Mouse (Mus musculus) embryonic facial prominence, embryonic 13.5 days (tissue): ENCODE data around the gene Zfpm1. TPM values are rescaled to one million over a fixed set of nuclear protein-coding genes. Genes with fewer than 3 reads are reported as not detected.
A peak's percentile ranks its signal among the peaks of the same experiment; 100 is the strongest.

ENCODE experiments used
- ATAC-seq: fragments of 200-750 bp; cut with Nextera tagmentation; 2 replicates; pipeline ENCODE4 v1.8.0; 2017; ENCODE audit warnings: low read depth; ENCODE audit not compliant: insufficient number of reproducible peaks, insufficient read depth, low FRiP score, low TSS enrichment
- H3K27ac ChIP-seq: fragments of 300-500 bp; sonication (generic); 2 replicates; pipeline ENCODE4 v1.5.1; 2015; ENCODE audit warnings: moderate library complexity, mild to moderate bottlenecking, inconsistent platforms
- H3K27me3 ChIP-seq: fragments of 300-500 bp; sonication (generic); 2 replicates; pipeline ENCODE4 v1.6.1; 2015; ENCODE audit warnings: mild to moderate bottlenecking, inconsistent platforms
- H3K36me3 ChIP-seq: fragments of 300-500 bp; sonication (generic); 2 replicates; pipeline ENCODE4 v1.6.1; 2015; ENCODE audit warnings: mild to moderate bottlenecking, inconsistent platforms
- H3K4me1 ChIP-seq: fragments of 300-500 bp; sonication (generic); 2 replicates; pipeline ENCODE4 v1.6.1; 2015; ENCODE audit warnings: inconsistent platforms
- H3K4me2 ChIP-seq: fragments of 300-500 bp; sonication (generic); 2 replicates; pipeline ENCODE4 v1.6.1; 2015; ENCODE audit warnings: moderate library complexity, mild to moderate bottlenecking, inconsistent platforms
- H3K4me3 ChIP-seq: fragments of 300-500 bp; sonication (generic); 2 replicates; pipeline ENCODE4 v1.5.1; 2015; ENCODE audit warnings: mild to moderate bottlenecking, inconsistent platforms
- H3K9ac ChIP-seq: fragments of 300-500 bp; sonication (generic); 2 replicates; pipeline ENCODE4 v1.6.1; 2015; ENCODE audit warnings: mild to moderate bottlenecking, inconsistent platforms
- H3K9me3 ChIP-seq: fragments of 300-500 bp; sonication (generic); 2 replicates; pipeline ENCODE4 v1.6.1; 2016; ENCODE audit warnings: inconsistent platforms
- WGBS: fragments of 180-500 bp; shearing (Covaris S2); methylation state at CpG from one replicate; pipeline ENCODE4 v1.1.7; 2015; ENCODE audit warnings: mixed read lengths; 5-methylcytosine and 5-hydroxymethylcytosine counted together
- polyA plus RNA-seq: library from polyadenylated mRNA; unstranded; fragments of >200 nt; fragmentation: Nextera tagmentation; extraction: Ambion mirVana; gene quantifications from 2 replicates; pipeline ENCODE4 v1.2.1, GENCODE M21; 2015

Gene Zfpm1
- polyA plus RNA-seq, 1 experiment from 2014 or later: 1.7 TPM

DNA sequence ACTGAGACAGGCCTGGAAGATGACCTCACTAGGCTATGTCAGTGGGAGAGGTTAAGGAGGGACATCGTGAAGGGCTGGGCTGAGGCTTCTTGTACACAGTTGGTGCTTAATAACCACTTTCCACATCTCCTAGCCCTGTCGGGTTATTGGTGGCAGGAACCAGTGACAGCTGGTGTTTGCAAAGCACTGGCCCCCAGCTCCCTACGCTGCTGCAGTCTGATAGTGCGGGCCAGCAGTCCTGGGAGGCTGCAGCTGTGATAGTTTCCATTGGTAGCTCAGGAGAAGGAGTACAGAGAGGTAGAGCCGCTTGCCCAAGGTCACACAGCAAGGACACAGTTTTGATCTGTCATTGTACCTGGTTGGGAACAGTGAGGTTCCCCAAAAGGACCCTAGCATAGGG is 19.9 kb downstream of the Zfpm1 start:
- no peak for ATAC-seq
- 86% methylated on average over 5 of the region's 5 CpGs for WGBS
- H3K9me3 ChIP-seq: no peaks in the 10 kb centered on the region
- H3K27me3 ChIP-seq: no peaks in the 10 kb centered on the region
- peaks cover 30% of the 10 kb centered on the region for H3K4me1 ChIP-seq
- no peak overlapping the region for H3K9ac ChIP-seq
- H3K4me2 ChIP-seq: no peak overlapping the region; the same call in 1 of the 2 replicates
- 0 out of 2 replicates have a peak, but pooled peaks cover 5% of the 10 kb centered on the region for H3K36me3 ChIP-seq
- no peak overlapping the region for H3K27ac ChIP-seq
- no peak overlapping the region for H3K4me3 ChIP-seq

DNA sequence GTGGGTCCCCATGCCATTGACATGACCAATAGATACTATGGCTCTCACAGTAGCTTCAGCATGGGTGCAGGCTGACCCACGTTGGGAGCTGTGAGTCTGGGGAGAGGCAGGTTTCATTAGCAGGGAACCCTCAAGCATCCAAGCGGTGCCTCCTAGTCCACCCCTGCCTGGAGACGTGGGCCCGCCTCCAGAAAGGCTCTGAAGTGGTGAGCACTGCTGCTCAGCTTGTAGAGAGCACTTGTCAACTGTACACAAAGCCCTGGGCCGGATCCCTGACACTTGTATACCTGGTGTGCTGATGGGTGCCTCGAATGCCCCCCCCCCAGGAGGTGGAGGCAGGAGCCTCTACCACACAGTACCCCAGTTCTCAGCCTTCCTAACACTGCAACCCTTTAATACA is 21.5 kb downstream of the Zfpm1 start:
- no peak for ATAC-seq
- Histone ChIP-seq H3K4me1 (peaks cover 19% of the 10 kb centered on the region), H3K4me2 (no peak overlapping the region), H3K4me3 (no peak overlapping the region), H3K9me3 (no peaks in the 10 kb centered on the region), H3K27ac (no peak overlapping the region), H3K36me3 (peaks cover 13% of the 10 kb centered on the region; the same call in 1 of the 2 replicates), H3K9ac (no peak overlapping the region), H3K27me3 (no peaks in the 10 kb centered on the region)
- whole genome bisulfite sequencing: 65% methylated on average over 6 of the region's 6 CpGs

DNA sequence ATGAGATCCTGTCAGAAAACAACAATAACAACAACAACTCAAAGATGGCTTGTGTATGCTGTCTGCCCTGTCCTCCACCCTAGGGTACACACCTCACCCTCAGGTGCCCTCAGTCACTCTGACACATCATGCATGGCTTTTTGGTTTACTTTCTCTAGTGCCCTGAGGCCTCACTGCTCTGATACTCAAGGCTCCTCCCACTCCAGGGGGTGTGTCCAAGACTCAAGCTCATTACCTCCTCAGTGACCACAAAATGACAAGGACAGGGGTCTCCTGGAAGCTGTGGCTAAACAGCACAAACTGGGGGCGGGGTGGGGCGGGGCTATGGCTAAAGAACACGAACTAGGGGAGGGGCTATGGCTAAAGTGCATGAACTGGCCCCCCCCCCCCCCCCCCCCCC is 22.1 kb downstream of the Zfpm1 start:
- Histone ChIP-seq H3K4me3 (no peak overlapping the region), H3K27ac (no peak overlapping the region), H3K9me3 (no peaks in the 10 kb centered on the region), H3K4me2 (no peak overlapping the region), H3K4me1 (peaks cover 16% of the 10 kb centered on the region), H3K27me3 (no peaks in the 10 kb centered on the region), H3K36me3 (peaks cover 16% of the 10 kb centered on the region; the same call in 1 of the 2 replicates), H3K9ac (no peak overlapping the region)
- no peak for ATAC-seq
- 7% methylated on average over 3 of the region's 3 CpGs for WGBS

DNA sequence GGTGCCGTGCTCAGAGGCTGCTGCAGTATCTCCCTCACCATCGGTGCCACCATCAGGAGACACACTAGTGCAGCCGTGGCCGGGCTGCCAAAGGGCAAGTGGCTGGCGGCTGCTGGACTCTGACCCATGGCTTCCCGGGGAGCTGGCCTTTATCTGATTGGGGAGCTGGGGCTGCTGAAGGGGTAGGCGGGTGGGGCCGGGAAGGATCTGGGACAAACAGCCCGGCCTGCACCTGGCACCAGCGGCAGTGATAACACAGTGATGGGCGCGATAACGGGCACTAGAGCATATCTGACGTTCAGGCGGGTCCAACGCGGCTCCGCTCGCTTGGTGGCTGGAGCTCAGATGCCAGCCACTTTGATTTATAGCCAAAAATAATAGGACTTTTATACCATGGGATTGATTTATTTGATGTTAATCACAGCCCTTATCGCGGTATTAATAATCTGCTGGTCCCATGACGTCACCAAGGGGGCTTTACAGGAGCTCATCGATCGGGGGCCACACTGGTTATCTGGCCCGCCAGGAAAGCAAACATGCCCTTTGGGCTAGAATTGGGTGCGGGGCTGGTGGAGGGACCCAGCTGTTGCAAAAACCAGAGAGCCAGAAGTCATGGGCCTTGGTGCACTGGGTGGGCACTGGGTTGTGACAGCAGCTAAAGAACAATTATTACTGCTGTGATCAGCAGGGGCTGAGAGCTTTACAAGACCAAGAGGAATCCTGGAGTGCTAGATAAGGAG is 24.9 kb downstream of the Zfpm1 start:
- H3K4me1 ChIP-seq: peaks cover 16% of the 10 kb centered on the region
- H3K27ac ChIP-seq: no peak overlapping the region; the same call in 1 of the 2 replicates
- no peak for ATAC-seq
- H3K4me2 ChIP-seq: no peak overlapping the region
- H3K9me3 ChIP-seq: no peaks in the 10 kb centered on the region
- WGBS: 84% methylated on average over 26 of the region's 26 CpGs
- no peak overlapping the region for H3K4me3 ChIP-seq
- peaks cover 19% of the 10 kb centered on the region; the same call in 1 of the 2 replicates for H3K36me3 ChIP-seq
- H3K9ac ChIP-seq: no peak overlapping the region
- H3K27me3 ChIP-seq: no peaks in the 10 kb centered on the region

DNA sequence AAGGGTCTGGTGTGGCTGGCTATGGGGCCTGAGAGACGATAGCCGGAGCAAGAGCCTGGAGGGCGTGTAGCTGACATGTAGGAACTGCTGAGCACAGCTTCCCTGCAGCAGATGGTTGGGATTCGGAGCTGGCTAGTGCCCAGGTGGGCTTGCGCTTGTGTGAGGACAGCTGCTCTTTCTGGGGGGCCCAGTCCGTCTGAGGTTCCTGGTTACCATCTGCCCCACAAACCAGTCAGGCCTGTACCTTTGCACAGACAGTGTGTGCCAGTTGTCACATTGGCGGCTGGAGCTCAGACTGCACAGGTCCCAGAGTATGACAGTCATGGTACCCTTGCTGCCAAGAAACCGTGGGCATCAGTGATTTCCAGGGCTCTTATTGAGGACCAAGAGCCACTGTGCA is 25.9 kb downstream of the Zfpm1 start:
- Histone ChIP-seq H3K9ac (peak overlapping the region; percentile 49), H3K36me3 (peaks cover 19% of the 10 kb centered on the region; the same call in 1 of the 2 replicates), H3K27ac (no peak overlapping the region), H3K4me2 (no peak overlapping the region), H3K4me1 (peaks cover 8% of the 10 kb centered on the region), H3K4me3 (no peak overlapping the region), H3K27me3 (no peaks in the 10 kb centered on the region), H3K9me3 (no peaks in the 10 kb centered on the region)
- no peak for ATAC-seq
- WGBS: 78% methylated on average over 8 of the region's 8 CpGs

DNA sequence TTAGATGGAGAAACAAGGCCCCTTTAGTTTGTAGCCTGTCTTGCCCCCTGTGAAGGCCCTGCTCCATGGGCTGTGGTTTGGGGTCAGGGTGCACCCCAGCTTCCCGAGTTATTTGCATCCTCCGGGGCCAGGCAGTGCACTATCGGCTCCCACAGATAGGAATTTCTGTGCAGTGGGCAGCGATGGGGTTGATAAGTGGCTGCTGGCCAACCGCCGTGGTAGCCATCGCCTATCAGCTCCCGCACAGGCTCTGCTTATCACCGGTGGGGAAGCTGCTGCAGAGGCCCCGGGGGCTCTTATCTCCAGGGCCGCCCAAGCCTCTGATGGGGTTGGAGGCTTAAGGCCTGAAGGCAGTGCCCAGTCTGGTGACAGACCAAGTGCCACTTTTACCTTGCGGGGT is 27.3 kb downstream of the Zfpm1 start:
- H3K9me3 ChIP-seq: no peaks in the 10 kb centered on the region
- no peak overlapping the region for H3K27ac ChIP-seq
- H3K4me1 ChIP-seq: no peaks in the 10 kb centered on the region; the same call in 1 of the 2 replicates

DNA sequence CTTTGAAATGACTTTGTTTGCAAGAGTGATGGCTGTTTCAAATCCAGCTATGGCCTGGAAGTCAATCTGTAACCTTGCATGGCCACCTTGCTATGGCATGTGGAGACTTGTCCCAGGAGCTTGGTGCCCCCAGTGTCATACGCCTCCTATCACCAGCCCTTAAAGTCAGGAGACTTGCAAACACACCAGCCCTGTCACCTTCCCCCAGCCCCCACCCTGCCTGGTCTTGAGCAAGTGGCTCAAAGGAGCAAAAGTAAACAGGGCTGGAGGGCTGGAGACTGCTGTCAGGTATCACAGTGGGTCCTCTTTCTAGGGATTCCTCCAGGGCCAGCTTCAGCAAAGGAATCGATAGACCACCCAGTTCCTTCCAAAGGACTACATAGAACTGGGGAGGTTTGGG is 29.2 kb downstream of the Zfpm1 start:
- no peak overlapping the region for H3K4me3 ChIP-seq
- H3K27ac ChIP-seq: no peak overlapping the region
- H3K9ac ChIP-seq: no peak overlapping the region
- H3K4me1 ChIP-seq: no peaks in the 10 kb centered on the region
- H3K36me3 ChIP-seq: peaks cover 19% of the 10 kb centered on the region; the same call in 1 of the 2 replicates
- no peaks in the 10 kb centered on the region for H3K27me3 ChIP-seq
- ATAC-seq: no peak
- no peaks in the 10 kb centered on the region for H3K9me3 ChIP-seq
- WGBS: 81% methylated on average over 2 of the region's 2 CpGs
- H3K4me2 ChIP-seq: no peak overlapping the region

More for the DNA sequence above, 27.3 kb downstream of the Zfpm1 start:
- H3K4me3 ChIP-seq: no peak overlapping the region
- no peak overlapping the region for H3K9ac ChIP-seq
- 86% methylated on average over 12 of the region's 12 CpGs for WGBS
- no peak overlapping the region for H3K4me2 ChIP-seq
- peaks cover 19% of the 10 kb centered on the region; the same call in 1 of the 2 replicates for H3K36me3 ChIP-seq
- H3K27me3 ChIP-seq: no peaks in the 10 kb centered on the region
- ATAC-seq: no peak

DNA sequence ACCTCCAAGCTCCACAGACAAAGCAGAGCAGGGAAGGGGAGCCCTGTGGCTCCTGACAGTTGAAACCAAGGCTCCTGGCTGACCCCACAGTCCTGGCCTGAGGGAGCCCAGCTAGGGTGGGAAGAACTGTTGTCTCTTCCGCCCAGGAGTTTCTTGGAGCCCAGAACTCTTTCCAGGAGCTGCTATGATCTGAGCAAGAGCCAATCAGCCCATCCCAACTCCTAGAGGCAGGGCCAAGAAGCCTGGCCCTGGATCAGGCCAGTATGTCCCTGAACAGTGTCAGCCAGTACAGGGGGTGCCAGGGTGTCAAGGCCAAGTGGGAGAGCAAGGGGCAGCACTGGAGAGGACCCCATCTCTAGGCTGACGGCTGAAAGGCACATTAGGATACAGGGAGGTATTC is 30.6 kb downstream of the Zfpm1 start:
- 67% methylated on average over 2 of the region's 2 CpGs for WGBS

DNA sequence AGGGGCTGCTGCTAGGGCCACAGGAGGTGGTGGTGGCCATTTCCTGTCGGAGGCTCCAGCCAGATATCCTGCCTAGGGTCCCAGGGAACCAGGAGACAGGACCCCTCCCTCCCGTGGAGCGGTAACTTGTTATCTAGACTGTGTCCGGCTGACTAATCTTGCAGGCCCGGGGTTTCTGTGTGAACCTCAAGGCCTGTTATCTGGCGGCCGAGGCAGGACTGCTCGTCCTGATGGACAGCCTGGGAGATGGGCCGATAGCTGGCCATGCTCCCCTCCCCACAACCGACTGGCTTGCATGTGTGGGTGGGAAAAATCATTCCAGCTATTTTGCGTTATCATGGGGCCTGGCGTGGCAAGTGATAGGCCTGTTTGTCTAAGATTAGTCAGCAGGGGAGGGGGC is 31.4 kb downstream of the Zfpm1 start:
- ATAC-seq: no peak

More for the DNA sequence above, 30.6 kb downstream of the Zfpm1 start:
- Histone ChIP-seq H3K4me2 (no peak overlapping the region), H3K9ac (no peak overlapping the region), H3K27ac (no peak overlapping the region), H3K4me1 (no peaks in the 10 kb centered on the region), H3K27me3 (no peaks in the 10 kb centered on the region), H3K9me3 (no peaks in the 10 kb centered on the region), H3K4me3 (no peak overlapping the region), H3K36me3 (peaks cover 11% of the 10 kb centered on the region; the same call in 1 of the 2 replicates)
- ATAC-seq: no peak

DNA sequence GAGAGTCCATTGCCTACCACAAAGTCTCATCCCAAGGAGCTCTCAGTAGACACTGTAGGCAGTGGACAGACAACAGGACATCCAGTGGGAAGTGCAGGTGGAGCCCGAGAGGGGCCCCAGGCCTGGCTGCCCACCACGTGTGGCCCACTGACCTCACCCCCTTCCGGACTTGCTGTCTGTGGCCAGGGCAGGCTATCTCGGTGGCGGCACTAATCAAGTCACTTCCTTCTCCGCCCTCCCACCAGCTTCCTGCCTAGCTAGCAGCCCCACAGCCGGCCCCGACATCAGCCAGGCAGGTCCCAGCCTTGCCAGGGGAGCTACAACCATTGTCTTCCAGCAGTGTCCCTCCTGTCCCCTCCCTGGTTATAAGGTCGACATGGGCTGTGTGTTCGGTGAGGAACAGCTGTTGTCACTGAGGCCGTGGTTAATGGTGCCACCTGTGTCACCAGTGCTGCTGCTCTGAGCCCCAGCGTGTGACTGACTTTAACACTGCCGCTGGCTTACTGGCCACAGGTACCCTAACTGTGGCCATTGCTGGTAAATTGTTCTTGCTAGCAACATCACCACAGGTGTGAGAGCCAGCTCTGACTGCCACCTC is 33.1 kb downstream of the Zfpm1 start:
- Histone ChIP-seq H3K36me3 (no peaks in the 10 kb centered on the region), H3K9ac (no peak overlapping the region), H3K4me1 (peaks cover 5% of the 10 kb centered on the region; the same call in 1 of the 2 replicates), H3K27me3 (no peaks in the 10 kb centered on the region), H3K9me3 (no peaks in the 10 kb centered on the region), H3K4me2 (no peak overlapping the region), H3K27ac (no peak overlapping the region), H3K4me3 (no peak overlapping the region)
- whole genome bisulfite sequencing: 47% methylated on average over 13 of the region's 13 CpGs
- ATAC-seq: no peak

More for the DNA sequence above, 31.4 kb downstream of the Zfpm1 start:
- H3K27ac ChIP-seq: no peak overlapping the region
- WGBS: 66% methylated on average over 12 of the region's 12 CpGs
- H3K36me3 ChIP-seq: peaks cover 6% of the 10 kb centered on the region; the same call in 1 of the 2 replicates
- no peak overlapping the region for H3K4me3 ChIP-seq
- 0 out of 2 replicates have a peak, but pooled peaks cover 3% of the 10 kb centered on the region for H3K4me1 ChIP-seq
- H3K27me3 ChIP-seq: no peaks in the 10 kb centered on the region
- no peak overlapping the region for H3K9ac ChIP-seq
- no peaks in the 10 kb centered on the region for H3K9me3 ChIP-seq
- no peak overlapping the region for H3K4me2 ChIP-seq

DNA sequence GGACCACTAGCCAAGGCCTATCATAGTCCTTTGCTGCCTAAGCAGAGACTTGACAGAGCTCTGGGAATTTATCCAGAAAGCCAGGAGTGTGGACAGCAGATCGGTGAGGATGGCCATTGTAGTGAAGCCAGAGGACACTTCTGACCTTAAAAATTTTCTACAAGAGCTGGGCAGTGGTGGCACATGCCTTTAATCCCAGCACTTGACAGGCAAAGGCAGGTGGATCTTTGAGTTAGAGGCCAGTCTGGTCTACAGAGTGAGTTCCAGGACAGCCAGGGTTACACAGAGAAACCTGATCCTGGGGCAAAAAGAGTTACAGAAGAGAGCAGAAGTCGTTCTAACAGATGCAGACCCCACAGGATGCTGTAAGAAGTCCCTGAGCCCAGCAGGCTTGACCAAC is 34.5 kb downstream of the Zfpm1 start:
- no peak for ATAC-seq
- H3K4me1 ChIP-seq: peaks cover 13% of the 10 kb centered on the region
- no peaks in the 10 kb centered on the region for H3K36me3 ChIP-seq
- H3K27me3 ChIP-seq: no peaks in the 10 kb centered on the region
- H3K9me3 ChIP-seq: no peaks in the 10 kb centered on the region
- no peak overlapping the region for H3K27ac ChIP-seq
- no peak overlapping the region for H3K4me3 ChIP-seq
- no peak overlapping the region for H3K9ac ChIP-seq
- WGBS: 38% methylated on average over 2 of the region's 2 CpGs
- H3K4me2 ChIP-seq: no peak overlapping the region
